Mouse (Mus musculus) 3T3-L1 (cell line): Measurements from ENCODE around the gene Mtfr2.

Source experiments
- DNase-seq: peaks from one replicate; pipeline ENCODE4 v3.0.0-alpha.2; 2015; ENCODE audit warnings: low read depth, low spot score

Mtfr2 gene

DNA sequence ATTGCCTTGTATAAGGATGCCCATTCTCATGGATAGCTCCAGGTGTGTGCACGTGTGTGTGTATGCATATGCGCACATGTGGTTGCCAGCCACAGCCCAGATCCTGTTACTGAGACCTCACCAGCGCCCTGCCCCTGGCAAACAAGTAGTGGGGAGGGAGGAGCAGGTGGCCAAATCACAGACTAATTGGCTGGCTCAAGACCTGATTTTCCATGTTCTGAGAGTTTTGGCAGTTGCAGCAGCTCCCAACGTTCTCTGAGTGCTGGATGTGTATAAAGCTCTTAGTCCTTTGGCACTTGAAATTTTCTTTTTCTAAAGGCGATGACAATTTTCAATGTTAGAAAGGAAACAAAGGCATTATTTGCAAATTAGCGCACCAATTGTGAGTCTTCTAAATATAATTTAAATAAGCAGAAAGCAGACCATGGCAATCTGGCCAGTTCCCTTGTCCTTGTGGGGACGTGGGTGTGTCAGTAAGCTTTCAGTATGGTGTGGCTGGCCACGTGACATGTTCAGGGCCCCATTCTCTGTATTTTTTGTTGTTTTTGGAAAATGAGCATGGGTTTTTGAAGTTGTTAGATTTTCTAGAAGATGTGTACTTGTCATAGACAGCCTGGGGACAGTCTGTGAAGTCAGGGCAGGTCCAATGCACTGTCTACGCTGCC is 31.6 kb downstream of the Mtfr2 start:
- no peak for DNase-seq

DNA sequence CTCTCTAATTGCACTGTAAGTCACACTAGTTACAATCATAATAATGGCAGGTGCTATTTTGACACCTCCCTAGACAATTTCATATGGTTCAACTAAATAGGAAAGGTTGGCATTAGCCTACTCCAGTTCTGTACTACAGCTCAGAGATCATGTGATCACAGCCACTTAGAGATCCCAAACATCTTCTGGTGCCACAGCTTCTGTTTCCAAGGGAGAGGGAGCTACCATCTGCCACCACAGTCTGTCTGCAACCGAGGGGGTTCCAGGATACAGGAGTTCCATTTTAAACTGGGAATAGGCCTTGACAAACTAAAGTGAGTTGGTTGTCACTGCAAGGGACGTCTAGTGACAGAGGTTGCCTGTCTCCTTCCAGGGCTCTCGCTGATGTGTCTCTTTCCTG is 33.2 kb downstream of the Mtfr2 start:
- DNase-seq, result no peak

DNA sequence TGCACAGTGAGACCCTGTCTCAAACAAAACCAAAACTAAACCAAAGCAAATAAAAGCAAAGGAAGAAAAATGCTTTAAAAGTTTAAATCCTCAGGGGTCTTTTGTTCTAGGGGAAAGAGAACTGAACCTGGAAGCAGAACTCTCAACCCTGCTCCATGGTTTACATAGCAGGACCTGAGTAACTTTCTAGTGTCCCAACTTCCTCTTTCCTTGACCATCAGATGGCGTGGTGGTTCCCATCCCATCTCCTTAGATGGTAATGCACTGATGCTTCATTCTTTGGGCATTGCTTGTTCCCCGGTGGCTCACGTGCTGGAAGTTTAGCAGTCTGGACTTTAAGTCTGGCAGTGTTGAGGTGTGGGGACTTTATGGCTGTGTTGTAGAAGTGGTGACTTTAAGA is 33.8 kb downstream of the Mtfr2 start:
- no peak for DNase-seq

DNA sequence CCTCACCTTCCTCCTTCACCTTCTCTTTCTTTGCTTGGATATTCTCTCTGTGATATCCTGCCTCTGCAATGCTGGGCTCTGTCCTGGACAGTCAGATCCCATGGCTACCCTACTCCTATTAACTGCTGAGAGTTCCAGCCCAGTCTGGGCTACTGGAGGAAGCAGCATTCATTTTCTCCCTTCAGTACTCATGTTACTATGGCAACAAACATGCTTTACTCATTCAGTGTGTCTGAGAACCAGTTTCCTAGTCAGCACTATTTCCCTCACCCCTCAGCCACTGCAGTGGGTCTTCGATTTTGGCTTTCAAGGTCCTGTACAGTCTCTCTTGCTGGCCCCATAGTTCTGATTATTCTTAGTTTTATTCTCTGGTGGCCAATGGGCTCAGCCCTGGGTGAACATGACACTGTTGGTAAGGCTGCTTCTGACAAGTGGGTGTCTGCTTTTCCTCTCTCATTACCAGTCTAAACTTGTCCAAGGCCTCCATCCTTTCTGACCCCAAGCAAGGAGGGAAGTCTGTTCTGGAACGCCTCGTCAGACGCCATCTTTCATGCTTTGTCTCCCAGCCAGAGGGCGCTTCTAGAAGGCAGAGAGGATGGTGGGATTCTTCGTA is 35.3 kb downstream of the Mtfr2 start:
- DNase-seq, result peak; percentile 15

DNA sequence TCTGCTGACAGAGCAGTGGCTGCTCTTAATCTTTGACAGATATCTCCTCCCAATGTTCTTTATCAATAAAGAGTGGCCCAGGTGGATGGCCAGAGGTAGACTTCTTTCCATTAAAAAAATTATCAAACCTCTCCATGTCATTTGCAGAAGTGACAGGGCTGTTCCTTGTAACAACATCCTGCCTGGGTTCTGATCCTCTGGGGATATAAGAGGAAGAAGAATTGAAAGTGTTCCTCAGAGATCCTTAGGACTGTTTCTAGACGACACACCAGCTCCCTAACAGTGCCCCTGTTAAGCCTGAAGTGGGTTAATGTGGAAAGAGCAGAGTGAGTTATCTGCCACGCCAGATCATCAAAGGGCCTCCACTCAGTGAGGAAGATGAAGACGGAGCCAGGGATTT is 43.0 kb downstream of the Mtfr2 start:
- no peak for DNase-seq

DNA sequence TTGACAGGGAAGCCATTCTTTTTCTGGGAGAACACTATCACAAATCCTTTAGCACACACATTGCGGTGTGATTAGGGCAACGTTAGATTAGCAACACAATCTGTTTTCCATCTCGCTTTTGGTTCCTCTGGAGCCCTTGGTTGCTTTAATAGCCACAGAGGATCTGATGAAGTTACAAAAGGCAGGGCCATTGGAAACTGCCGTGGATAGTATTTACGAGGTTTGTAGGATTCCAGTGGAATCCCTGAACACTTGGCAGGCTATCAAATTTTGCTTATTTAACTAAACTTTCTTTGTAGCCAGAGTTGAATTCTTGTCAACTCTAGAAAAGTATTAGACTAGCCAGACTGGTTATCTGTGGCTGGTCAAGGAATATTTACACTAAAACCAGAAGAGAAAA is 47.2 kb downstream of the Mtfr2 start:
- no peak for DNase-seq

DNA sequence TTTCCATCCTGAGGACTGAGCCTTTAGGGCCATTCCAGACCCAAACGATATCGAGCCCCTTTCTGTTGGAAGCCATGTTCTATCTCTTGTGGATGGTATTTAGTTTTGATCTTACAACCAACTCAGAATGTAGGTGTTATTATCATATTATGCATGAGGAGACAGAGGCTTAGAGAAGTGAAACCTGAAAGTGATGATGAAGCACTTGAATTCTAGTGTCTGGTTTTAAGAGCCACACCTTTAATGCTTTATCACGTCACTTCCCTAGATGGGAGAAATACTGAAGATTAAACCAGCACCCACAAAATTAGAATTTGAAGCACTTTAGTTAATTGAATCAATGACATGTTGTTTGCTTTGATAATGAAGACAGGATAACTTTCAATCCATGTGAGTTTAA is 48.2 kb downstream of the Mtfr2 start:
- no peak for DNase-seq

DNA sequence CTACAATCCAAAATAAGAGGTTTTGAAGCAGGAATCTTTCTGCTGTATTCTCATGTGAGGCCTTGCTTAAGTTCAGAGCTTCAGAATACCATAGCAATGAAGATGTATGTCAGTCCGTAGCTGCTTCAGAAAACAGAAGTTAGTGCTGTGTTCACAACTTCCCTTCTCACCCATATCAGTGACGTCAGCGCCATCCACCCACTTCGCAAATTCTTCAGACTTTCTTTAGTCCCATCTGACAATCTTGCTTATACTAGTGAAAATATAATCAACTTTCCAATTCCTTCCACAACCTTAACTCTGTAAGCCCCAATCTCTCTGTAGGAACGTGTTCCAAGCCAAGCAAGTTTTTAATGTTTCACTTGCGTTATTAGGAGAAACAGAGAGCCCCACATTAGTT is 50.7 kb downstream of the Mtfr2 start:
- no peak for DNase-seq

DNA sequence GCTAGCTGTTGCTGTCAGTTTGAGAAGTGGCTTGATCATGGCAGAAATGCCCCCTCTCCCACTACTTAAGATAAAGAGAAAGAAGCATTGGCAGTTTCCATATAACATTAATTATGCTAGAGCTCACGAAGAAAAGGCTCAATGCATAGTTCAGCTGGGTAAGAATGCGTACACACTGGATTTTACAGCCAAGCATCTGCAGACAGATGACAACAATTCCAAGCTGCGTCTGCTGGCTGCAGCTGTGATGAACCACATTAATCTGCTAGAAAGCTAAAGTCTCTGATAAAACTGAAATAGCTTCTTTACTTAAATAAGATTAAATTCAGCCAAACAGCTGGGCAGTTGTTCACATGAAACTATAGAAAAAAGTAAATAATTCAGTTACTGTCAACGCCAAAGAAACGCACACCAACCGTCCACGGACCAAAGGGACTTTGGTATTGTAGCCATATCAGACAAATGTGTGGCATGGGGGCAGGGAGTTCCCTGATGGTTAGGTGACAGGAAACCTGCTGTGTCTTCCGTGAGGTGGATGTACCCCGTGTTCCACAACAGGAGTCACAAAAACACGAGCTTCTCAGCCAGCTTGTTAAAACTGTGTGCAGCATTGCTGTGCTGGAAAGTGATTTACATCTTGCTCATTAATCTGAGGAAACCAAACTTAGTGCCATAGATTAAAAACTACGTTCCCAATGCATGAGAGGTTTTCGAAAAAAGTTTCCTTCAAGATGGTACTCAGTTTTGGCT is 51.2 kb downstream of the Mtfr2 start:
- DNase-seq, result no peak

DNA sequence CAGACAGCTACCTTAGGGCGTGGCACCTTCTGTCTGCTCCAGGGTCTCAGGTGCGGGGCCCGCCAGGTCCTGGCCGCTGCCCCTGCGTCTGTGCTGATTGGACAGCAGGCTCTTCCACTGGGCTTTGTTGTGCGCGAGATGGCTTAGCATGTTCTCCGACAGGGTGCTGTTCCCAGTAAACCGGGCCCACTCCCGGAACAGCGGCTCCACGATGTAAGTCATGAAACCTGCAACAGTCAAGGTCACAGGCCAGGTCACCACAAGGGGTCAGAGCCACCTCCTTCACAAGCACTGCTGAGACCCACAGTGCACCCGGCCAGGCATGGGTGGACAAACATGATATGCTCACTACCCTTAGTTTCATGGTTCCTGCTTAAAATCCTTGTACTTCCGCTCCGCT is 52.8 kb downstream of the Mtfr2 start:
- DNase-seq, result no peak

DNA sequence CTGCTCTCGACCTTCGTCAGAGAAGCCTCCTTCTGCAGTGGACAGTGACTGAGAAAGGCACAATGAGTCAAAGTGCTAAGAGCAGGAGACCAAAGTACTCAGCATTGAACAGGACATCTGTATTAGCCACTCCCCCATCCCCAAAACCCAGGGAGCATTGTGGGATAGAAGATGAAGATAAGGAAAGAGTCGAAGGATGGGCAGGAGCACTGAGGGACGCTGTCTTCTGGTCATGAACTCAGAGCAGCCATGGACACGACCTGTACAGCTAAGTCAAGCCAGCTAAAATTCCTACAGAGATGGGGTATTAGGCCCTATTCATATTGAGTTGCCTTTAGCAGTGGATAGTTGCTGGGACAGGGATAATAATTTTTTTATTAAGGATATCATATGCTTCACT is 55.4 kb downstream of the Mtfr2 start:
- DNase-seq, result no peak

DNA sequence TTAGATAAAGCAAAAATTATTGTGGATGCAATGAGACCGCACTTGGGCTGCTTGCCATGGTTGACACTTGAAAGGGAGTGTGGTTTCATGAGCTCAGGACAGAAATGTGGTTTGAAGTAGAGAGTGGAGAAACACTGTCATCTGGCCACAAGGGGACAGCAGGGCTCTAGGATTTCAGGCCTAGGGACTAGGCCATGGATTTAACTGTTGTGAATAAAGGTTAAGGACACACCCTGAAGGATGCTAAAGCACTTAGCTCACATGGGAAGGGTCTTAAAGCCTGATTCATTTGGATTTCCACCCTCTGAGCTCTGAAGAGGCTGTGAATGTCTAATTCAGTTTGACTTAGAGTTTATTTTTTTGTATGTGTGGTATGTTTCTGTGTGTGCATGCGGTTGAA is 57.9 kb downstream of the Mtfr2 start:
- DNase-seq, result peak; percentile 59

DNA sequence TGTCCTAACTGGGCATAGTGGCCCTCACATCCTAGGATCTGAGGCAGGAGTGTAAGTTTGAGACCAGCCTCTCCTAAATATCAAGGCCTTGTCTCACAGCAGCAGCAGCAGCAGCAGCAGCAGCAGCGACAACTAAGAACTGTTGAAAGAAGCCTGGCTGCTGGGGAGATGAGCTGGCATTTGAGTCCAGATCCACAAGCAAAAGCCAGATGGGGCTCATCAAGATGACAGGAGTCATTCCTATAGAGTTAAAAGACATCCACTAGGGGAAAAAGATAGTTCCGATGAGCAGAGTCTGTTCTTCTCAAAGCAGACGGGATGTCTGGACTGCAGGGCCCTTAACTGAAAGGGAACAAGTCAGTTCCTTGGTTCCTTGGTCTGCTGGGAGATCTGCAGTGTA is 60.8 kb downstream of the Mtfr2 start:
- no peak for DNase-seq

DNA sequence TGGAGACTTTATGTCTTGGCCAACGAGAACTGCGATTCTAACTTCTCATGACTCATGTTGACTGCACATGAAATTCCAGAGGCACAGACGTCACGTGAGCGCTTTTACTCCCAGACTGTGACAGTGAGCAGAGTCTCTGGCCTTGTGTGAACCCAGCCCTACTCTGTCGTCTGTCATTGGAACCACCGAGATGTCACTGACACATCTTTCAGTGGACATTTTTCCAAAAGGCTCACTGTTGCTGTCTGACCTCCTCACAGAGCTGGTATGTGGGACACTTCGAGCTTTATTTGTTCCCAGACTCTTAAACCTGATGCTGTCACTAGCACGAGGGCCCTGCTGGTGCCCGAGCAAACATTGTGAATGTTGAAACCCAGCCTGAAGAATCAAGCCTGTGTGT is 61.6 kb downstream of the Mtfr2 start:
- peak; percentile 58 for DNase-seq
